Mouse (Mus musculus): ENCODE data around the gene Mypn. TPM values are rescaled to one million over a fixed set of nuclear protein-coding genes. Genes with fewer than 3 reads are reported as not detected.
A peak's percentile ranks its signal among the peaks of the same experiment; 100 is the strongest.

Mypn gene
- polyA plus RNA-seq, 1 experiment from 2014 or later: 6.3 TPM

DNA sequence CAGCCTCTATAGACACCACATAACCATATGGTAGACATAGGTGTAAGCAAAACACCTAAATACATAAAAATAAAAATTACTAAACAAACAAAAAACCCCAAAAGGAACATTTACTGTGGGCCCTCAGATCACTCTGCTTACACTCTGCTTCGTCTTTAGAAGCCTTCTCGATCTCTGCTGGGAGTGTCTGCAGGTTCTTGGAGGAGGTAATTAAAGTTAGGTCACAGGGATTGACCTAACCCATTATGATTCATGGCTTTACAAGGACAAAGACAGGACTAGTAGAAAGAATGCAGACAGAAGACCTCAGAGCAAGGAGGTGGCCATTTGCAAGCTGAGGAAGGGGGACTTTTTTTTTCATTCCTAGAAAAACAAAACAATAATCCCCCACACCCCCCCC, 33.5 kb upstream of the Mypn start:
- no peak overlapping the region for H3K9ac ChIP-seq
- H3K9me3 ChIP-seq (replicated peaks): no peaks in the 10 kb centered on the region
- no peak overlapping the region for H3K27ac ChIP-seq (ENCODE audit: poor library complexity, severe bottlenecking)
- 0 out of 2 replicates have a peak, but pooled peaks cover 4% of the 10 kb centered on the region for H3K27me3 ChIP-seq (replicated peaks)
- no peak overlapping the region for H3K4me3 ChIP-seq
- H3K4me1 ChIP-seq (replicated peaks): no peaks in the 10 kb centered on the region
- H3K4me2 ChIP-seq: no peak overlapping the region
- 84% methylated on average over 2 of the region's 2 CpGs for WGBS
- no peaks in the 10 kb centered on the region for H3K36me3 ChIP-seq
- no peak for ATAC-seq (ENCODE audit: insufficient number of reproducible peaks, low FRiP score)

DNA sequence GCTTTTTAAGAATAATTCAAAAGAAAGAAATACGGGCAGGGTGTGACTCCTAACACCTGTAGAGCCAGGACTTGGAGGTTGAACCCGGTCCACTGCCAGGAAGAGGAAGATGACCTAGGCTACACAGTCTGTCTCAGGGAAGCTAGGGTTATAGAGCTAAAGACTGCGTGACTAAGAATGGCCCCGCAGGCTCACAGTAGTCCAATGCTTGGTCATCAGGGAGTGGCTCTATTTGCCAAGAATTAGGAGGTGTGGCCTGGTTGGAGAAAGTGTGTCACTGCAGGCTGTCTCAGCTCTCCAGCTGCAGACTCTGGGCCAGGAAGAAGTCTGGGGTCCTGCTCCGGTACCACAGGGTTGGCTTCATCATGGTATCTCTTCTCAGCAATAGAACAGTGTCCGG, 32.9 kb upstream of the Mypn start:
- Histone ChIP-seq H3K9me3 (replicated peaks) (no peaks in the 10 kb centered on the region), H3K4me1 (replicated peaks) (no peaks in the 10 kb centered on the region), H3K27me3 (replicated peaks) (0 out of 2 replicates have a peak, but pooled peaks cover 4% of the 10 kb centered on the region), H3K36me3 (no peaks in the 10 kb centered on the region), H3K27ac (ENCODE audit: poor library complexity, severe bottlenecking) (no peak overlapping the region), H3K4me2 (no peak overlapping the region), H3K9ac (no peak overlapping the region), H3K4me3 (no peak overlapping the region)
- WGBS: 91% methylated on average over 6 of the region's 6 CpGs
- ATAC-seq (ENCODE audit: insufficient number of reproducible peaks, low FRiP score): no peak

DNA sequence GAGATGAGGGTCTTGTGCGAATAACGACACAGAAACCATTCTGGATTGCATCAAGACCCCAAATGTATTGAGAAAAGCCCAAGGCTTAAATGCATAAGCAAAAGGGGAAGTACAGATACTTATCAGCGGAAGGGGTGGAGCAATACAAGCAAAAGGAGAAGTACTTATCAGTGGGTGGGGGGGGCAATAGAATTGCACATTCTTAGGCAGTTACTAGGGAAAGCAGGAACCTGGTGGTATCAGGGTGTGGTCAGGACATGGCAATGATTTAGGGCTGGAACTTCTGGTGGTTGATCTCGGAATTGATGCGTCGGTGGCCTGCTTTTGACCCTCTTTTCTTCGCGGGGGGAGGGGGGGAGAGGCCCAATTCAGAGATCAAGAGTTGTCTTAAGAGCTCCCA, 32.1 kb upstream of the Mypn start:
- Histone ChIP-seq H3K27me3 (replicated peaks) (0 out of 2 replicates have a peak, but pooled peaks cover 4% of the 10 kb centered on the region), H3K9me3 (replicated peaks) (no peaks in the 10 kb centered on the region), H3K9ac (no peak overlapping the region), H3K4me2 (no peak overlapping the region), H3K27ac (ENCODE audit: poor library complexity, severe bottlenecking) (no peak overlapping the region), H3K36me3 (no peaks in the 10 kb centered on the region), H3K4me3 (no peak overlapping the region), H3K4me1 (replicated peaks) (peaks cover 5% of the 10 kb centered on the region; the same call in 1 of the 2 replicates)
- ATAC-seq (ENCODE audit: insufficient number of reproducible peaks, low FRiP score): no peak
- 84% methylated on average over 8 of the region's 8 CpGs for WGBS

DNA sequence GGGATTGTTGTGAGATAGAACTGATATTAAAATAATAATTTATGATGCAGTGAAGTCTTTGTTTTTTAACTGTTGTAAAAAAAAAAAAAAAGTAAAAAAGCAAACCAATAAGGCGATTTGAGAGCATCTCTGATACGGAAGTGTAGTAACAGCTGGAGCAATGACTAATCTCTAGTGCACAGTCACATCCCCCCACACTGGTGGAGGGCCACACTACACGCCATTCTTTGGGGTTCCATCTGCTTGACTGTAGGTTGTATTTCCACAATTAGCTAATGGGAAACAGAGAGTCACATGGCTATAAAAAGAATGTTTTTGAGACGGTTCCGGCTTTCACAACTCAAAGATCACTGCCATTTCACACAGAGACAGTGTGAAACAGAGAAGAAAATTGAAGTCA, 30.4 kb upstream of the Mypn start:
- no peaks in the 10 kb centered on the region for H3K36me3 ChIP-seq
- H3K4me2 ChIP-seq: no peak overlapping the region
- no peaks in the 10 kb centered on the region for H3K9me3 ChIP-seq (replicated peaks)
- H3K4me1 ChIP-seq (replicated peaks): peaks cover 9% of the 10 kb centered on the region; the same call in 1 of the 2 replicates
- no peaks in the 10 kb centered on the region for H3K27me3 ChIP-seq (replicated peaks)
- no peak overlapping the region for H3K9ac ChIP-seq
- 81% methylated on average over 5 of the region's 5 CpGs for WGBS
- H3K27ac ChIP-seq (ENCODE audit: poor library complexity, severe bottlenecking): no peak overlapping the region
- no peak overlapping the region for H3K4me3 ChIP-seq
- no peak for ATAC-seq (ENCODE audit: insufficient number of reproducible peaks, low FRiP score)

DNA sequence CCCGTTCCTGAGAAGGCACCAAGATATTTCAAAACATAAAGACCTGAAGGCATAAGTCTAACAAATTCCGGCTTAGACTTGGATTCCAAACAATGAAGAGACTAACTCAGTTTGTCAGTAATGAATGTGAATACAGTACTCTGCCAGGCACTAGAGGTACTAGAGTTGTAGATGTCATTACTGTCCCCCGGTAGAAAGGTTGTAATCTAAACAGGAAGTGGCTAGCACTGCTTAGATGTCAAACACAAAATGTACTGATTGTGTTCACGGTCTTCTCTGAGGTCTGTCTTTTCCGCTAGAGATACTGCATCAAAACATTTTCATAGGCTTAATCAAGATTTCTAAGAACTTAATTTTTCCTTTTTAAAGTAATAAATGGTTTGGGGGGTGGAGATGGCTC, 27.9 kb upstream of the Mypn start:
- no peak overlapping the region for H3K4me2 ChIP-seq
- no peak overlapping the region for H3K27ac ChIP-seq (ENCODE audit: poor library complexity, severe bottlenecking)
- no peaks in the 10 kb centered on the region for H3K27me3 ChIP-seq (replicated peaks)
- H3K9ac ChIP-seq: no peak overlapping the region
- WGBS: 52% methylated on average over 5 of the region's 5 CpGs
- peaks cover 9% of the 10 kb centered on the region; the same call in 1 of the 2 replicates for H3K4me1 ChIP-seq (replicated peaks)
- no peak for ATAC-seq (ENCODE audit: insufficient number of reproducible peaks, low FRiP score)
- no peak overlapping the region for H3K4me3 ChIP-seq
- no peaks in the 10 kb centered on the region for H3K36me3 ChIP-seq
- H3K9me3 ChIP-seq (replicated peaks): no peaks in the 10 kb centered on the region

DNA sequence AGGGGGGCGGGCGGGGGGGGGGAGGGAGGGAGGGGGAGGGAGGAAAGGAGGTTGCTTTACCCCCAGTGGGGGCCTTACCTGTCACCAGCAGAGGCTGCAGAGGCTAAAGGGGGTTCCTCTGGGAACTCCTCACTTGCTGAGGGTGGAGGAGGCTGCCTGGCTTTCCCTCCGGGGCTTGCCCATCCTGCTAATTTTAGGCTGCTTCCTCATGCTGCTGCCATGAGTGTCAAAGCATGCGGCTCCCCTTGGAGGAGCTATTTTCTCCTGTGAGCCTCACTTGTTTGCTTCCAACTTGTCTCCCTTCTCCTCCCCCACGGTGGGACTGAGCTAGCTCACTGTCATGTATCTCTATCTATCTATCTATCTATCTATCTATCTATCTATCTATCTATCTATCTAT, 27.1 kb upstream of the Mypn start:
- Histone ChIP-seq H3K4me1 (replicated peaks) (peaks cover 9% of the 10 kb centered on the region; the same call in 1 of the 2 replicates), H3K36me3 (no peaks in the 10 kb centered on the region), H3K27me3 (replicated peaks) (no peaks in the 10 kb centered on the region), H3K4me2 (peak overlapping the region; percentile 20; the same call in 1 of the 2 replicates), H3K9me3 (replicated peaks) (no peaks in the 10 kb centered on the region), H3K9ac (no peak overlapping the region), H3K27ac (ENCODE audit: poor library complexity, severe bottlenecking) (0 out of 2 replicates have a peak overlapping the region, but pooled peaks have one; percentile 2), H3K4me3 (no peak overlapping the region)
- WGBS: 13% methylated on average over 3 of the region's 5 CpGs
- no peak for ATAC-seq (ENCODE audit: insufficient number of reproducible peaks, low FRiP score)

DNA sequence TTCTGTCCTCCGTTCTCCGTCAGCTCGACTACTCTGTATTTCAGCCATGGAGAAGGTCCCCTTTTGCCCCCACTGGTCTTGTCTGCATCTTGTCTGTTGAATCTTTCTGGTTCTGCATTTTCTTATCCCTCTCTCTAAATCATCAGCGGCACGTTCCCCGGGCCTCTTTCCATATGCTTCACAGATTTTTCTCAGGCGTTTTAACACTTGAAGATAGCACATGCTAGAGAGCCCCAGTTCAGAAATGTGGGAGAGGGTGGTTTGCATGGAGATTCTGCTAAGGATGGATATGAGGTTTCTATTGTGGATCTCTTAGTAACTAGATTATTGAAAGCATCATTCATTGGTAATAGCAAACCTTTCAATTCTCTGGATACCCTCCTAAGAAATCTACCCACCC, 26.5 kb upstream of the Mypn start:
- no peak overlapping the region for H3K4me2 ChIP-seq
- peaks cover 9% of the 10 kb centered on the region; the same call in 1 of the 2 replicates for H3K4me1 ChIP-seq (replicated peaks)
- no peaks in the 10 kb centered on the region for H3K9me3 ChIP-seq (replicated peaks)
- H3K27ac ChIP-seq (ENCODE audit: poor library complexity, severe bottlenecking): no peak overlapping the region
- ATAC-seq (ENCODE audit: insufficient number of reproducible peaks, low FRiP score): no peak
- no peak overlapping the region for H3K4me3 ChIP-seq
- H3K27me3 ChIP-seq (replicated peaks): no peaks in the 10 kb centered on the region
- H3K36me3 ChIP-seq: no peaks in the 10 kb centered on the region
- 75% methylated on average over 7 of the region's 7 CpGs for WGBS
- H3K9ac ChIP-seq: no peak overlapping the region

DNA sequence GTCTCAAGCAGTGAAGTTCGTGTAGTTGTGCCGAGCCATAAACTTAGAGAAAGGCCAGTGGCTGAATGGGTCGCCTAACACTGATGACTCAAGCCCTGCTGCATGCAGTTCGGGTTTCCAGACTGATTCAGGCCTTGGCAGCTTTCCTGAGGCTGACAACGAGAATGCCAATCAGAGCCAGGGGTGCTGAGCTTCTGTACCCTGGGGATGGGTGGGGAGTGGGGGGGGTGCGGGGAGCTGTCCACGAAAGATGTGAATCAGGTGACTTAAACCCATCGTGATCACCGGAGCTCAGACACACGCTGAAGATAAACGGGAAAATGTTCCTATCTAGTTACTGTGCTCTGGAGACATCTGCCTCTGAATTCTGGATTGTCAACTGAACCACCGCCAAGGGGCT, 20.6 kb upstream of the Mypn start:
- Histone ChIP-seq H3K9me3 (replicated peaks) (0 out of 2 replicates have a peak, but pooled peaks cover 4% of the 10 kb centered on the region), H3K27ac (ENCODE audit: poor library complexity, severe bottlenecking) (no peak overlapping the region), H3K4me2 (no peak overlapping the region), H3K9ac (no peak overlapping the region), H3K4me1 (replicated peaks) (no peaks in the 10 kb centered on the region), H3K27me3 (replicated peaks) (no peaks in the 10 kb centered on the region), H3K4me3 (no peak overlapping the region), H3K36me3 (no peaks in the 10 kb centered on the region)
- WGBS: 72% methylated on average over 12 of the region's 12 CpGs
- no peak for ATAC-seq (ENCODE audit: insufficient number of reproducible peaks, low FRiP score)

DNA sequence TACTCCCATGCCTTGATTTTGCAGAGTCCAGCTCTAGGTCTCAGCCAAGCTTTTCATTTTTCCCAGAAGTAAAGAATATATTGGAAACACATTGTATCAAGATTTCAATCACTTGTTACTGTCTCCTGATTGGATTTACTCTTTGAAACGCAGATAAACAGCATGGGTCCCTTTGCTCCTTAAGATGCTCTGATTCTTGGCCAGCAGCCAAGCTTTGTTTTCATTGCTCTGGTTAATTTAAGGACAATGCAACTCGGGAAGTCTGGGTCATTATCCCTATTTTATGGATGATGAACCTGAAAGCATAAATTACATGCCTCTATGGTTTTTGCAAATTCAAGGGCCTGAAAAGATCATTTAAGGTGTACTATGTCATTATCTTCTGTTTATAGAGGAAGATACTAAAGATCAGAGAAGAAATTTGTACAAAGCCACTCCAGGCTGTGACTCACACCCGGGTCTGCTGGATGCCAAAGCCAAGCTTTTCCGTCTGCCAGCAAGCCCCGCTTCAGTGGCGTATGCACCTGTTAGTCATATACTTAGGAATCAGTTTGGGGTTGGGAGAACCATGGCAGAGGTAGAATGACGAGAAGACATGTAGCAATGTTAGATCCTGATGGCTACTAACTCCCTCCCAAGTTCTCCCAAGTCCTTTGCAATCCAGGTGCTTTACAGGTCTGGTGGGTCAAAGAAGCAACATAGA, 17.5 kb upstream of the Mypn start:
- H3K27ac ChIP-seq (ENCODE audit: poor library complexity, severe bottlenecking): no peak overlapping the region
- no peak for ATAC-seq (ENCODE audit: insufficient number of reproducible peaks, low FRiP score)
- WGBS: 71% methylated on average over 7 of the region's 7 CpGs

DNA sequence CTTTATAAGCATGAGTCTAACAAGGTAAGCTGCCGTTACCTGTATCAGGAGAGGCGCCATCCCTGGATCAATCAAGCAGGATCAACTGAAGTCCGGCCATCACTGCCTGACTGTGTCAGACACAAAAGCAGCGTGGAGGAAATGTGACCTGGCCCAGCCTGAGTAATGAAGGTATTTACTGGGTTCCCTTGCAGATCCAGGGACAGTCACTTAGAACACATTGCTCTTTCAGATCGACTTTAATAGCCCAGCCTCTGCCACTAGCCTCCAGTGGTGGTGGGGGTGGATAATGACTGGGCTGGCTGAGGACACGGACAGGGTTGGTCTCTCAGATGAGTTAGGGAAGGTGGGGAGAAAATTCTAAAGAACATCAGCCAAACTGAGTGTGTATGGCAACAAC, 5.1 kb upstream of the Mypn start:
- H3K36me3 ChIP-seq: no peaks in the 10 kb centered on the region
- no peak overlapping the region for H3K4me3 ChIP-seq
- H3K4me2 ChIP-seq: no peak overlapping the region
- no peaks in the 10 kb centered on the region for H3K9me3 ChIP-seq (replicated peaks)
- no peaks in the 10 kb centered on the region for H3K27me3 ChIP-seq (replicated peaks)
- WGBS: 69% methylated on average over 6 of the region's 6 CpGs
- H3K27ac ChIP-seq (ENCODE audit: poor library complexity, severe bottlenecking): no peak overlapping the region
- no peaks in the 10 kb centered on the region for H3K4me1 ChIP-seq (replicated peaks)
- no peak overlapping the region for H3K9ac ChIP-seq
- no peak for ATAC-seq (ENCODE audit: insufficient number of reproducible peaks, low FRiP score)

More for the DNA sequence above, 17.5 kb upstream of the Mypn start:
- H3K4me2 ChIP-seq: no peak overlapping the region
- no peaks in the 10 kb centered on the region for H3K36me3 ChIP-seq
- no peaks in the 10 kb centered on the region for H3K4me1 ChIP-seq (replicated peaks)
- H3K9me3 ChIP-seq (replicated peaks): 0 out of 2 replicates have a peak, but pooled peaks cover 4% of the 10 kb centered on the region
- H3K4me3 ChIP-seq: no peak overlapping the region
- no peaks in the 10 kb centered on the region for H3K27me3 ChIP-seq (replicated peaks)
- no peak overlapping the region for H3K9ac ChIP-seq

DNA sequence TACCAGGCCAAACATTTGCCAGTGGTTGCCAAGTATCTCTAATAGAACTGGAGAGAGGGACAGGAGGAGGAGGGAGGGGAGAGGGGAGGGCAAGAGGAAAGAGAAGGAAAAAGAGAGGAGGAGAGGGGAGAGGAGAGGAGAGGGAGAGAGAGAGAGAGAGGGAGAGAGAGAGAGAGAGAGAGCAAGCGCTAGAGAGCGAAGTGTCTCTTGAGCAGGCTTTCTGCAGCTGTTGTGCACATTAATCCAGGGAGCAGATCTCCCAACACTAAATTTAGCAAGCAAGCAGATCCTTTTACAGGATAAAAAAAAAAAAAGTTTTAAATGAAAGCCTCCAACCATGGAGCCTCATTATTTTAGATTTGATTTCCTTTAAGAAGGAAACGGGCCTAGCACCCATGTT, 750 bp downstream of the Mypn start:
- peak overlapping the region; percentile 36 for H3K4me3 ChIP-seq
- peaks cover 4% of the 10 kb centered on the region for H3K4me1 ChIP-seq (replicated peaks)
- WGBS: 69% methylated on average over 3 of the region's 3 CpGs
- no peak overlapping the region; the same call in 1 of the 2 replicates for H3K9ac ChIP-seq
- H3K9me3 ChIP-seq (replicated peaks): no peaks in the 10 kb centered on the region
- H3K4me2 ChIP-seq: peak overlapping the region; percentile 60
- ATAC-seq (ENCODE audit: insufficient number of reproducible peaks, low FRiP score): no peak
- H3K27ac ChIP-seq (ENCODE audit: poor library complexity, severe bottlenecking): 0 out of 2 replicates have a peak overlapping the region, but pooled peaks have one; percentile 27
- H3K36me3 ChIP-seq: no peaks in the 10 kb centered on the region
- H3K27me3 ChIP-seq (replicated peaks): no peaks in the 10 kb centered on the region

DNA sequence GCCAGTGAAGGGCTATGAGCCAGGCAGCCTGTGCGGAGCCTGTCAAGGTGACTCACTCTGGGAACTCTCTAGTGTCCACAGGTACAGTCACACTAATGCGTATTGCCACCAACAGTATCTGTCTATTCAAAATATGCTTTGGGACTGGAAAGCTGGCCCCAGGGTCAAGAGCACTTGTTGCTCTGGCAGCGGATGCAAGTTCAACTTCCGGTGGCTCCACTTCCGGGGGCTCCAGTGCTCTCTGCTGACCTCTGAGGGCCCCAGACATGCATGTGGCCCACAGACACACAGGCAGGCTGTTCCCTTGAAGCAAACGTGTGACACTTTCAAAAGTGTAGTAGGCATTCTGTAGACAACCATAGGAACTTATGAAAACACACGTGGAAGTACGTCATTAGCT, 2.2 kb downstream of the Mypn start:
- 76% methylated on average over 8 of the region's 8 CpGs for WGBS
- no peaks in the 10 kb centered on the region for H3K27me3 ChIP-seq (replicated peaks)
- H3K36me3 ChIP-seq: no peaks in the 10 kb centered on the region
- no peak overlapping the region for H3K4me2 ChIP-seq
- no peak for ATAC-seq (ENCODE audit: insufficient number of reproducible peaks, low FRiP score)
- no peak overlapping the region for H3K4me3 ChIP-seq
- H3K4me1 ChIP-seq (replicated peaks): peaks cover 4% of the 10 kb centered on the region
- no peak overlapping the region for H3K27ac ChIP-seq (ENCODE audit: poor library complexity, severe bottlenecking)
- no peaks in the 10 kb centered on the region for H3K9me3 ChIP-seq (replicated peaks)
- no peak overlapping the region for H3K9ac ChIP-seq
